9 mouse cellular contexts compared by ENCODE assay signal in the genomic region with DNA sequence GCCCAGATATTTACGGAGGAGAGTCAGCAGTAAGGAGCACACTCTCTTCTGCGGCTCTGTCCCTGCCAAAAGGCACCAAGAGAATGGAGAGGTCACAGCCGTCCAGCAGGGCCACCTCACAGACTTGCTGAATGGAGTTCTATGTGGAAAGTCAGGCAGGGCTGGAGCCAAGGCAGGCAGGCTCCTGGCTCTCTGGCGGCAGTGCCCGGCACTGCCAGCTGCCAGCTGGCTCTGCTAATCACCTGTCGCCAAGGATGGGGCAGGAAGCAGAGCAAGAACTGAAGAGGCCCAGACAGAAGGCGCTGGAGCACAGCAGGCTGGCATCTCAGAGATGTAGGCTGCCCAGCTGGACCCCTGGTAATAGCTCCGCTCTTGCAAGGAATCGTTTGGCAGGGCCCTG.
DNase-seq lines count a peak whose midpoint lies in the region; ATAC-seq lines count a peak whose summit lies in the region.
"Had no signal": no experiment of that assay in that cellular context is flagged by ENCODE, and none has a peak within 500 bp of the region (broad histone marks: within the 10 kb centered on the region; RNA-seq: fewer than 3 reads in every experiment).

No protein-coding gene starts in this region.

- no peaks in the 10 kb centered on the region for H3K9me3 ChIP-seq in embryonic facial prominence, embryonic 14.5 days (ENCODE audit: control insufficient read depth, low read length)
- H3K9me3 ChIP-seq in embryonic facial prominence, embryonic 10.5 days = no peaks in the 10 kb centered on the region

- H3K36me3 ChIP-seq in embryonic facial prominence, embryonic 14.5 days (ENCODE audit: control insufficient read depth, insufficient read depth, low read length) = no peaks in the 10 kb centered on the region
- H3K36me3 ChIP-seq in embryonic facial prominence, embryonic 10.5 days (replicated peaks) = no peaks in the 10 kb centered on the region

- H3K4me2 ChIP-seq in embryonic facial prominence, embryonic 14.5 days (ENCODE audit: low read depth, low read length) = no peak overlapping the region

- DNase-seq in embryonic facial prominence, embryonic 14.5 days (ENCODE audit: low spot score) = no peak
- DNase-seq in embryonic facial prominence, embryonic 10.5 days (ENCODE audit: low spot score) = no peak
- DNase-seq in cerebellum, adult 11 months = peak; percentile 81
- peak; percentile 55 for DNase-seq in gastrocnemius, postnatal 10 days
- peak; percentile 57 to 73 for DNase-seq in layer of hippocampus, adult 8-10 months (ENCODE audit: low spot score in 2 of 2)
- DNase-seq in right cerebral cortex, postnatal 10 days (ENCODE audit: low spot score in 2 of 2) = peak; percentile 79 to 86
- DNase-seq in thymus, adult 18-20 months = no peak
- no peak for DNase-seq in urinary bladder, postnatal 10 days (ENCODE audit: low spot score)

- 49% methylated on average over 9 of the region's 9 CpGs for WGBS in embryonic facial prominence, embryonic 14.5 days
- 45% methylated on average over 9 of the region's 9 CpGs for WGBS in embryonic facial prominence, embryonic 10.5 days

- no peaks in the 10 kb centered on the region for H3K27me3 ChIP-seq in embryonic facial prominence, embryonic 14.5 days (replicated peaks; ENCODE audit: control insufficient read depth, insufficient read depth, low read length)
- H3K27me3 ChIP-seq in embryonic facial prominence, embryonic 10.5 days (replicated peaks; ENCODE audit: low read depth, poor library complexity, severe bottlenecking) = peaks cover 51% of the 10 kb centered on the region

- peaks cover 11% of the 10 kb centered on the region; the same call in 1 of the 2 replicates for H3K4me1 ChIP-seq in embryonic facial prominence, embryonic 14.5 days (ENCODE audit: control insufficient read depth, insufficient read depth, low read length)
- H3K4me1 ChIP-seq in embryonic facial prominence, embryonic 10.5 days = peaks cover 18% of the 10 kb centered on the region

- H3K4me3 ChIP-seq in embryonic facial prominence, embryonic 14.5 days (ENCODE audit: low read depth, low read length) = no peak overlapping the region
- no peak overlapping the region for H3K4me3 ChIP-seq in embryonic facial prominence, embryonic 10.5 days

- 0 out of 2 replicates have a peak, but pooled peaks have one; percentile 20 for ATAC-seq in embryonic facial prominence, embryonic 14.5 days (ENCODE audit: low read depth)

- H3K27ac ChIP-seq in embryonic facial prominence, embryonic 14.5 days (replicated peaks; ENCODE audit: low read depth, low read length) = no peak overlapping the region
- no peak overlapping the region; the same call in 1 of the 2 replicates for H3K27ac ChIP-seq in embryonic facial prominence, embryonic 10.5 days (replicated peaks)
- H3K27ac ChIP-seq: kidney, postnatal 0 days had no signal

- no peak overlapping the region for H3K9ac ChIP-seq in embryonic facial prominence, embryonic 14.5 days (ENCODE audit: low read depth, low read length)

Comparison
In these comparisons a context has a peak if more than half of its experiments do, and no peak if none do; other contexts are left out.
1. DNase-seq: peak in cerebellum, adult 11 months (single experiment), gastrocnemius, postnatal 10 days (single experiment), layer of hippocampus, adult 8-10 months (2 of 2) and right cerebral cortex, postnatal 10 days (2 of 2); none in embryonic facial prominence, embryonic 14.5 days (single experiment), embryonic facial prominence, embryonic 10.5 days (single experiment), thymus, adult 18-20 months (0 of 2) and urinary bladder, postnatal 10 days (single experiment).